Mouse (Mus musculus): ENCODE results near the gene S100a5. TPM values are rescaled to one million over a fixed set of nuclear protein-coding genes. Genes with fewer than 3 reads are reported as not detected.

Gene S100a5
- polyA plus RNA-seq, 1 experiment from 2014 or later = not detected

DNA sequence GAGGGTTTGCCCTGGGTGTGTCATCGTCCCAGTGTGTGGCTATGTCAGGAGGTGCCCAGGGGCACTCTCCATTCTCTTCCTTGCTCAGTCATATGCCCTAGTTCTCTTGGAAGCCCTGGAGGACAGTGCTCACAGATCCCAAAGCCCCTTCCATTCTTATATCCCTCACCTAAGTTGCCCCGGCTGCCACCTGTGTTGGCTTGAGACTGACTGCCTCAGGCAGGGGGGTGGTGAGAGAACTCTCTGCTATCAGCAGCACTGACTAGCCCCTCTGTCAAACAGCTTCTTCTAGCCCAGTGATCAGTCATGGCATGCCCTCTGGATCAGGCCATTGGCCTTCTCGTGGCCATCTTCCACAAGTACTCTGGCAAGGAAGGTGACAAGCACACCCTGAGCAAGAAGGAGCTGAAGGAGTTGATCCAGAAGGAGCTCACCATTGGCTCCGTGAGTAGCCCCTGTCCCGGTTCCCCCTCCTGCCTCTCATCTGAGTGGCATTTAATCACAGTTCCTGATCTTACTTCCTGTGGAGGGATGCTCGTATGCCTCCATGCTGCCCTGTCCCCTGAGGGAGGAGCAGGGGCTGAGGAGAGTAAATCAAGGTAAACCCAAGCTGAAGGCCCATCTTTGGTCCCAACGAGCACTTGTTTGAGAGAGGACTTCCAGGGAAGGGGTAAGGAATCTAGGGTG lies 5.3 kb downstream of the S100a5 start:
- Histone ChIP-seq H3K27ac (no peak overlapping the region), H3K4me1 (peaks cover 7% of the 10 kb centered on the region), H3K9me3 (replicated peaks) (no peaks in the 10 kb centered on the region), H3K36me3 (no peaks in the 10 kb centered on the region), H3K4me2 (peak overlapping the region; percentile 58), H3K4me3 (0 out of 2 replicates have a peak overlapping the region, but pooled peaks have one; percentile 25), H3K9ac (no peak overlapping the region), H3K27me3 (replicated peaks) (peaks cover 14% of the 10 kb centered on the region; the same call in 1 of the 2 replicates)
- WGBS (ENCODE audit: insufficient replicate concordance) = 34% methylated on average over 7 of the region's 7 CpGs
- ATAC-seq = no peak

DNA sequence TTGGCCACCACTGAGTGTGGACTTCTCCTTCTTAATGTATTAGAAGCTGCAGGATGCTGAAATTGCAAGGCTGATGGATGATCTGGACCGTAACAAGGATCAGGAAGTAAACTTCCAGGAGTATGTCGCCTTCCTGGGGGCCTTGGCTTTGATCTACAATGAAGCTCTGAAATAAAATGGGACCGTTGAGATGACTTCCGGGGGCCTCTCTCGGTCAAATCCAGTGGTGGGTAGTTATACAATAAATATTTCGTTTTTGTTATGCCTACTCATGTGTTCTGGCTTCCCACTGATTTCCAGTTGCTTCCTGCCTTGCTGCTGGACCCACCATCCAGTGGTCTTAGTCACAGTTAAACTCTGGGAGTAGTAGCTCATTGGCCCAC lies 5.8 kb downstream of the S100a5 start:
- ATAC-seq = no peak
- Histone ChIP-seq H3K27ac (no peak overlapping the region), H3K9me3 (replicated peaks) (no peaks in the 10 kb centered on the region), H3K4me3 (no peak overlapping the region), H3K9ac (no peak overlapping the region), H3K4me1 (peaks cover 7% of the 10 kb centered on the region), H3K4me2 (no peak overlapping the region), H3K36me3 (no peaks in the 10 kb centered on the region), H3K27me3 (replicated peaks) (peaks cover 14% of the 10 kb centered on the region; the same call in 1 of the 2 replicates)
- 63% methylated on average over 6 of the region's 6 CpGs for WGBS (ENCODE audit: insufficient replicate concordance)

DNA sequence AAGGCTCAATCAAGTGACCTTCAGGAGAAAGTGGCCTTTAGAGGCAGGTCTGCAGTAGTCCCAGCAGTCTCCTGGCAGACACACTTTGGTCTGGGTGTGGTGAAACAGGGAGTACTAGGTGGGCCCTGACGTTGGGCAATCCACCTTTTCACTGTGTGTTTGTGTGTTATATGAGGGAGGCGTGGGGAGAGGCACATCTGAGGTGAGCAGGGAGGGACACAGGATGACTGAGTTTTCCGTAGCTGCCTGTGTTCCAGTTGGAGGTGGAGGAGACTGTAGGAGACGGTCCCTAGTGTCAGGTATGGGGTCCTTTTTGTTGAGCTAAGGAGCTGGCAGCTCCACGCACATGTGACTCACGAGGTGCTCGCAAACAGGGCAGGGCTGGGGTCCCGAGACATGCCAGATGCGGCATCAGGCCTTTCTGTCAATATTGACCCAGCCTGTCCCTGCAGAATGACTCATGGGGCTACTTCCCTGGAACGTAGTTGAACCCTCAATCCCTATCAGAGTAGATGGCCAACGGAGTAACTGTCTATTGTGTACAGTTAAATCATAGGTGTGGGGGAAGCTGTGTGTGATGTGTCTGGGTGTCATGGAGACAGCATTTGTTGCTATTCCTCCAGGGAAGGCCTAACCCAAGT lies 6.4 kb downstream of the S100a5 start:
- Histone ChIP-seq H3K9ac (no peak overlapping the region), H3K4me3 (no peak overlapping the region), H3K27me3 (replicated peaks) (peaks cover 14% of the 10 kb centered on the region; the same call in 1 of the 2 replicates), H3K36me3 (no peaks in the 10 kb centered on the region), H3K27ac (no peak overlapping the region), H3K9me3 (replicated peaks) (no peaks in the 10 kb centered on the region), H3K4me1 (peaks cover 7% of the 10 kb centered on the region), H3K4me2 (no peak overlapping the region)
- WGBS (ENCODE audit: insufficient replicate concordance) = 63% methylated on average over 11 of the region's 11 CpGs
- ATAC-seq = no peak

DNA sequence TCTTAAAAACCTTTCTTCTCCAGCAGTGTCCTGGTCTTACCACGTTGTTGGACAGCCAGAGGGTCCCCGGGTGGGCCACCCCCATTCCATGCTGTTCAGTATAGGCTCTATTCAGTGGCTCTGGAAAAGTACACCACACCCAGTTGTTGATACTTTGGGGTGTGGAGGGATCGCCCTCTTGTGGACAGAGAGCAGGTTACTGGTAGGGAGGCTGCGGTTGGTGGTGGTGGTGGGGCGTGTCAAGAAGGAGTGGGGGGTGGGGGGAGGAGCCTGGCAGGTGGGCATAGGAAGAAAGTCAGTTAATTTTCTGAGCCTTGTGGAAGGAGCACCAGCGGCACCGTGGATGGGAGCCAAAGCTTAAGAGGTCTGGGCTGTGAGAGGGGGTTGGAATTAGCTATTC lies 7.1 kb downstream of the S100a5 start:
- Histone ChIP-seq H3K4me1 (peaks cover 7% of the 10 kb centered on the region), H3K27me3 (replicated peaks) (peaks cover 14% of the 10 kb centered on the region; the same call in 1 of the 2 replicates), H3K27ac (no peak overlapping the region), H3K4me3 (no peak overlapping the region), H3K4me2 (no peak overlapping the region), H3K36me3 (no peaks in the 10 kb centered on the region), H3K9ac (no peak overlapping the region), H3K9me3 (replicated peaks) (no peaks in the 10 kb centered on the region)
- WGBS (ENCODE audit: insufficient replicate concordance) = 5% methylated on average over 7 of the region's 7 CpGs
- ATAC-seq = peak; percentile 46; the same call in 1 of the 2 replicates

DNA sequence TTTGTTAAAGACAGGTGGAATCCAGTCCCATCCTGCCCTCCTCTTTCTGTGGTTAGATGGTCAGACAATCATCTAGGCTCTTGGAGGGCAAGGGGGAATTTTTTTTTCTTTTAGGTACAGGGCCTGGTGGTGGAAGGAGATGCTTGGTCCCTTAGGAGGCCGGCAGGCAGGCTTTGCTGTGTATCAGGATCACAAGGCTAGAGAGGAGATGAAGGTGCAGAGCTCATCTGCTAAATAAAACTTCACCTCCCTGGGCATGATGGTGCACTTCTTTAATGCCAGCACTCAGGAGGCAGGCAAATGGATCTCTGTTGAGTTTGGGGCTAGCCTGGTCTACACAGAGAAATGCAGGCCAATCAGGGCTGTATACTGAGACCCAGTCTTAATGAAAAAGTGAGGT lies 7.6 kb downstream of the S100a5 start:
- Histone ChIP-seq H3K27ac (no peak overlapping the region), H3K27me3 (replicated peaks) (peaks cover 14% of the 10 kb centered on the region; the same call in 1 of the 2 replicates), H3K4me1 (peaks cover 7% of the 10 kb centered on the region), H3K4me2 (no peak overlapping the region), H3K4me3 (no peak overlapping the region), H3K9me3 (replicated peaks) (no peaks in the 10 kb centered on the region), H3K9ac (no peak overlapping the region), H3K36me3 (no peaks in the 10 kb centered on the region)
- WGBS (ENCODE audit: insufficient replicate concordance) = 67% methylated on average over 1 of the region's 1 CpGs
- ATAC-seq = no peak

DNA sequence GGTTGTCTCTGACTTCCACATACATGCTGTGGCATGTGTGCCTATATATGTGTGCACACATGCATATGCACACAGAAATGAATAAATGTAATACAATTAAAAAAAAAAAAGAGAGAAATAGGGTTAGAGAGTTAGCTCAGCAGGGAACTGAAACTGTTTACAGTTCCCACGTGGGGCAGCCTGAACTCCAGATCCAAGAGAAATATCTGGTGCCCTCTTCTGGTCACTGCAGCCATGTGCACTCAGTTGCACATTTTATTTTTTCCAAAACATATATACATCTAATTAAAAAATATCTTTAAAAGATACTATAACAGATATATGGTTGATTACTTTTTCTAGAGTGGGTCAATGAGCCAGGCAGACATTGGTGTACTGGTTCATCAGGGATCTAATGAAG lies 9.3 kb downstream of the S100a5 start:
- ATAC-seq = no peak

DNA sequence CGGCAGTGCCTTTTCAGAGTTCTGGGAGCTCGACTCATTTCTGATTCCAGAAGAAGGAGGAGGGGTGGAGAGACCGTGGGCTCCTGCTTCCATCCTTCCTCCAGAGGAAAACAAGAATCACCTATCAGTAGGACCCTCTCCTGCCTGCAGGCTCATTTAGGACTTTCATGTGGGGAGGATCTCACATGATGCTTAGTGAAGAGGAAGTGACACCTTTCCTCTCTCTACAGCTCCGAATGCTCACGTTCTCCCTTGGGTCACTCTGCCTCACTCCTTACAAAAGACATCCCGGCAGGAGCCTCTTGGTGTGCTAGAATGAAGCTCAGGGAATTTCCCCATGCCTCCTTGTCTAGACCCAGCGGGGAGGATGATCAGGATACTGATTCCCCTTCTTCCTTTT lies 13.2 kb downstream of the S100a5 start:
- Histone ChIP-seq H3K27me3 (replicated peaks) (peaks cover 4% of the 10 kb centered on the region; the same call in 1 of the 2 replicates), H3K4me2 (no peak overlapping the region), H3K4me3 (no peak overlapping the region), H3K36me3 (no peaks in the 10 kb centered on the region), H3K27ac (no peak overlapping the region), H3K4me1 (no peaks in the 10 kb centered on the region), H3K9me3 (replicated peaks) (no peaks in the 10 kb centered on the region), H3K9ac (no peak overlapping the region)
- WGBS (ENCODE audit: insufficient replicate concordance) = 28% methylated on average over 7 of the region's 7 CpGs
- ATAC-seq = no peak

More for the DNA sequence above, 9.3 kb downstream of the S100a5 start:
- H3K27ac ChIP-seq = no peak overlapping the region
- no peak overlapping the region for H3K4me3 ChIP-seq
- H3K9ac ChIP-seq = no peak overlapping the region
- H3K36me3 ChIP-seq = no peaks in the 10 kb centered on the region
- no peak overlapping the region for H3K4me2 ChIP-seq
- H3K9me3 ChIP-seq (replicated peaks) = no peaks in the 10 kb centered on the region
- 0% methylated on average over 1 of the region's 1 CpGs for WGBS (ENCODE audit: insufficient replicate concordance)
- peaks cover 18% of the 10 kb centered on the region; the same call in 1 of the 2 replicates for H3K27me3 ChIP-seq (replicated peaks)
- peaks cover 7% of the 10 kb centered on the region for H3K4me1 ChIP-seq

DNA sequence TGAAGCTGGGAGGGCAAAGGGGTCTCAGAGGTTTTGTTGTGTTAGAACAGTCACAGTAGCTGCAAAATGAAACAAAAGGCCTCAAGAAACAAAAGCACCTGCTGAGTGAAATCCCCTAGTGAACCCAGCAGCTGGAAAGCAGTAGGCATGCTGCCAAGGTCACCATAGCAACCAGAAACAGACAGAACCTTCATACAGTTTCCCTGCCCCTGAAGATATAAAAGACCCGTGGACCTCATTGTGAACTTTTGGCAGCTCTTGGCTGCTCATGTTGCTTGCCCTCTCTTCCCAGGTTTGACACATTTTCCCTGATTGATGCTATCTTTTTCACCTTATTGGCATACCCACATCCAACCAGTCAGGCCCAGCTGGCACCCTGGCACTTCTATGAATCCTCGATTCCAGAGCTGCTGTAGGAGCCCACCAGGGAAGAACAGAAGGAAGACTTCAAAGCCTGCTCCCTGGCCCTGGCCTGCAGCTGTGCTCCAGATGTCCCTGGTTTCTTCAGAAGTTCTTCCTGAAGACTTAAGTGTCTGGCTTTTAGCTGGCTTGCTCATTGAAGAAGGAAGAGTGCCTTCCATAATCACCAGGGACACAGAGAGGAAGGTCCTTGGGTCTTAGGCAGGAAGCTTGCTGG lies 15.2 kb downstream of the S100a5 start:
- no peak overlapping the region for H3K9ac ChIP-seq
- 49% methylated on average over 2 of the region's 2 CpGs for WGBS (ENCODE audit: insufficient replicate concordance)
- H3K4me3 ChIP-seq = no peak overlapping the region
- no peaks in the 10 kb centered on the region for H3K4me1 ChIP-seq
- no peak overlapping the region for H3K4me2 ChIP-seq
- H3K36me3 ChIP-seq = no peaks in the 10 kb centered on the region
- H3K9me3 ChIP-seq (replicated peaks) = no peaks in the 10 kb centered on the region
- H3K27me3 ChIP-seq (replicated peaks) = peaks cover 4% of the 10 kb centered on the region; the same call in 1 of the 2 replicates
- no peak for ATAC-seq
- no peak overlapping the region for H3K27ac ChIP-seq

DNA sequence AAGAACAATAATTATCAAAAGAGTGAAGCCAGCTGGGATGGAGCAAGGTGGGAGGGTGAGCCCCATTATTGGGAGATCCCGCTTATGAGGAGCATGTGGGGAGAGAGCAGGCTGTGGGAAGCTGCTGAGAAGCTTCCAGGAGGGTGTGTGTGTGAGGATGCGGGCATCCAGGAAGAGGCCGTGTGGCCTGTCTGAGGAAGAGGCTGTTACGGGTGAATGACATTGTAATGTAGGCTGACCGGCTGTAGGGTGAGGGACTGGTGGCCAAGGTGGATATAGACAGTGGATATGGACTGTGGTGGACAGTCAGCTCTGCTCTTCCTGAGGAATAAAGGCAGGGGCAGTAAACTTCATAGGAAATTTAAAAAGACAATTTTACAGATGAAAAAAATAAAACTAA lies 17.2 kb downstream of the S100a5 start:
- H3K4me3 ChIP-seq = no peak overlapping the region
- no peak overlapping the region for H3K4me2 ChIP-seq
- no peaks in the 10 kb centered on the region for H3K36me3 ChIP-seq
- no peak overlapping the region for H3K27ac ChIP-seq
- no peak overlapping the region for H3K9ac ChIP-seq
- 61% methylated on average over 5 of the region's 5 CpGs for WGBS (ENCODE audit: insufficient replicate concordance)
- H3K27me3 ChIP-seq (replicated peaks) = peaks cover 4% of the 10 kb centered on the region; the same call in 1 of the 2 replicates
- no peaks in the 10 kb centered on the region for H3K9me3 ChIP-seq (replicated peaks)
- H3K4me1 ChIP-seq = no peaks in the 10 kb centered on the region
- ATAC-seq = no peak

DNA sequence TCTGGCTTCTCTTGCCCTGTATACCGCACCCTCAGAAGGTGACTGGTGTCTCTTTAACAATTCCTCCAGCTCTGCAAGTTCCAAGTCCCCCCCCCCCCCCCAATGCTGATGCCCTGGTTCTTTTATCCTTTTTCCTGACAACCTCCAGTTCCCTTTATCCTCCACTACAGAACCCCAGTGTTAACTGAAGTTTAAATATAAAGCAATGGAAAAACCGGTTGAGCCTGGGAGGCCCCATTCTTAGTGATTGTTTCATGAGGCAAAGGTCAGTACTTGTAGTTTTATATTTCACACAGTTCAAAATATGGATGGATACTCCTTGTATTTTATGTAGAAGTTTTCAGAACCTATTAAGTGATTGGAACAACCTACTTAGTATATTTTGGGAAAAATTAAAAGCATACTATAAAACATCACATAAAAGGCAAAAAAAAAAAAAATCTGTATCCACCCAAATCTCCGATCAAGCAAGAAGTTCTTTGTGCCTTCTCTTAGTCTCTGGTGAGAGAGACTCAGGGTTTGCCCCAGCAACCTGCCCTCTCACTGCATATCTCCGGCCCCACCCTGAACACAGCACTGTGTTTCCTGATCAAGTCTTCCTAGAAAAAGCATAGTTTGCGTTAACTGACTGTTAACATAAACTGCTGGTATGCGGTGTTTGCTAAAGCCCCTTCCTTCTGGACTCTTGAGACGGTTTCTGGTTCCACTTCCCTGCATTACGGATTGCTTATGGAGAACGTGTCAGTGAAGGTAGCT lies 18.1 kb downstream of the S100a5 start:
- Histone ChIP-seq H3K27me3 (replicated peaks) (no peaks in the 10 kb centered on the region), H3K9me3 (replicated peaks) (no peaks in the 10 kb centered on the region), H3K4me1 (no peaks in the 10 kb centered on the region), H3K9ac (no peak overlapping the region), H3K4me3 (no peak overlapping the region), H3K4me2 (no peak overlapping the region), H3K36me3 (no peaks in the 10 kb centered on the region), H3K27ac (no peak overlapping the region)
- 61% methylated on average over 9 of the region's 9 CpGs for WGBS (ENCODE audit: insufficient replicate concordance)
- ATAC-seq = no peak

DNA sequence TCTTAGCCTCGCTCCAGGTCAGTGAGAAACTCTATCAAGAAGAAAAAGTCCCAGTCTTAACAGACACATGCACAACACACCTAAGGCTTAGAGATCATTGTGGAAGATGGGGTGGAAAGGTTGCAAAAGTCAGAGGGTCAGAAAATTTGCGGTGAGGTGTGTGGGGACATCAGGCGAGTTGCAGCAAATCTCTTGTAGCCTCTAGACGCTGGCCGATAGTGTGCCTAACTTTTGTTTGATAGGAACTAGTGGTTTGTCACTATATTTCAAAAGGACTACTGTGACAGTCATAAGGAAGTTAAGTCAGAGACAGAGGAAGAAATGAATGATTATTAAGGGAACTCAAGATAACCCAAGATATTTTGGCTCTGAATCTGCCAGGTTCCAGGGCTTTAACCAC lies 19.0 kb downstream of the S100a5 start:
- Histone ChIP-seq H3K4me3 (no peak overlapping the region), H3K4me2 (no peak overlapping the region), H3K9me3 (replicated peaks) (no peaks in the 10 kb centered on the region), H3K27me3 (replicated peaks) (no peaks in the 10 kb centered on the region), H3K27ac (no peak overlapping the region), H3K36me3 (no peaks in the 10 kb centered on the region), H3K9ac (no peak overlapping the region), H3K4me1 (no peaks in the 10 kb centered on the region)
- no peak for ATAC-seq
- 76% methylated on average over 5 of the region's 5 CpGs for WGBS (ENCODE audit: insufficient replicate concordance)

DNA sequence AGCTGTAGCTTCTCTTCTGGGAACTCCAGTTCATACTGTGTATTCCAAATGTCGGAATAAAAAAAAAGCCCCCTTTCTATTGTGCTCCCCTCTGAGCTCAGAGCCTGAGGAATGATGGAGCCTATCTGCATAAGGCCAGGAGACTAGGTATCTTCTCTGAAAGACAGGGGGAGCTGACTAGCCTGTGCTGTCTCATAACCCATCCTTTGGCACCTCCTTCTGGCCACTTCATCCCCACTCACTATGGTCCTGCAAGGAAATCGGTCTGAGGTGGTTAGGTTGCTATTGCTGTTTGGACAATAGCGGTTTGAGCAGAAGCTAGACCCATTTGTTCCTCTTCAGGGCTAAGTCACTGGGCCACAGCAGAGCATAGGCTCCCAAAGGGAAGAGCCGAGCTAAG lies 19.5 kb downstream of the S100a5 start:
- H3K9me3 ChIP-seq (replicated peaks) = no peaks in the 10 kb centered on the region

More for the DNA sequence above, 19.5 kb downstream of the S100a5 start:
- H3K27me3 ChIP-seq (replicated peaks) = no peaks in the 10 kb centered on the region
- H3K27ac ChIP-seq = no peak overlapping the region
- no peaks in the 10 kb centered on the region for H3K36me3 ChIP-seq
- no peak for ATAC-seq
- no peak overlapping the region for H3K9ac ChIP-seq
- no peaks in the 10 kb centered on the region for H3K4me1 ChIP-seq
- 42% methylated on average over 4 of the region's 4 CpGs for WGBS (ENCODE audit: insufficient replicate concordance)
- no peak overlapping the region for H3K4me2 ChIP-seq
- H3K4me3 ChIP-seq = no peak overlapping the region

Measured in liver, embryonic 12.5 days (tissue).